Mouse (Mus musculus) G1E-ER4 (cell line): ENCODE measurements around the gene Arhgef38. TPM values are rescaled to one million over a fixed set of nuclear protein-coding genes. Genes with fewer than 3 reads are reported as not detected.
A peak's percentile ranks its signal among the peaks of the same experiment; 100 is the strongest.

Experiments used
- GATA1 ChIP-seq: IDR thresholded peaks from one replicate; pipeline ENCODE4 v1.8.0; 2012; ENCODE audit warnings: low read length, inconsistent platforms
- polyA plus RNA-seq: library from polyadenylated mRNA; stranded (reverse); fragments of >175 nt; gene quantifications from 2 replicates; pipeline ENCODE4 v1.2.3, GENCODE M21; 2012

Arhgef38 gene
- polyA plus RNA-seq, 1 experiment = not detected

- TF ChIP-seq GATA1 = no peak
Measured at GRCm38 (mm10) chr3:133188930-133189329, 45.8 kb downstream of the Arhgef38 start.

GRCm38 (mm10) chr3:133187524-133187923, 47.2 kb downstream of the Arhgef38 start:
- TF ChIP-seq GATA1 = no peak

GRCm38 (mm10) chr3:133176033-133176750, 58.6 kb downstream of the Arhgef38 start:
- no peak for TF ChIP-seq GATA1

- TF ChIP-seq GATA1 = no peak
Measured at GRCm38 (mm10) chr3:133172291-133172690, 62.5 kb downstream of the Arhgef38 start.

GRCm38 (mm10) chr3:133169737-133170136, 65.0 kb downstream of the Arhgef38 start:
- TF ChIP-seq GATA1 = no peak

GRCm38 (mm10) chr3:133167550-133167949, 67.2 kb downstream of the Arhgef38 start:
- TF ChIP-seq GATA1 = no peak

- TF ChIP-seq GATA1 = no peak
Measured at GRCm38 (mm10) chr3:133165130-133165529, 69.6 kb downstream of the Arhgef38 start.

- no peak for TF ChIP-seq GATA1
Measured at GRCm38 (mm10) chr3:133163913-133164406, 70.8 kb downstream of the Arhgef38 start.

GRCm38 (mm10) chr3:133163174-133163573, 71.6 kb downstream of the Arhgef38 start:
- TF ChIP-seq GATA1 = no peak

GRCm38 (mm10) chr3:133161407-133161806, 73.3 kb downstream of the Arhgef38 start:
- TF ChIP-seq GATA1 = no peak

- TF ChIP-seq GATA1 = no peak
Measured at GRCm38 (mm10) chr3:133158260-133158659, 76.5 kb downstream of the Arhgef38 start.

GRCm38 (mm10) chr3:133154683-133155082, 80.1 kb downstream of the Arhgef38 start:
- TF ChIP-seq GATA1 = no peak

- TF ChIP-seq GATA1 = no peak
Measured at GRCm38 (mm10) chr3:133153629-133154028, 81.1 kb downstream of the Arhgef38 start.

GRCm38 (mm10) chr3:133152831-133153230, 81.9 kb downstream of the Arhgef38 start:
- TF ChIP-seq GATA1 = no peak

- peak; percentile 85 for TF ChIP-seq GATA1
Measured at GRCm38 (mm10) chr3:133151629-133152028, 83.1 kb downstream of the Arhgef38 start.

GRCm38 (mm10) chr3:133144511-133145147, 90.1 kb downstream of the Arhgef38 start:
- no peak for TF ChIP-seq GATA1

- TF ChIP-seq GATA1 = no peak
Measured at GRCm38 (mm10) chr3:133141877-133142276, 92.9 kb downstream of the Arhgef38 start.
